Mouse (Mus musculus) ES-Bruce4 (cell line): ENCODE data around the gene Abca8a. TPM values are rescaled to one million over a fixed set of nuclear protein-coding genes. Genes with fewer than 3 reads are reported as not detected.

Source experiments
- H3K27ac ChIP-seq: 2 replicates; pipeline ENCODE4 v1.5.1; 2012; ENCODE audit warnings: low read length, inconsistent platforms; ENCODE audit not compliant: insufficient read depth
- H3K27me3 ChIP-seq: 2 replicates; pipeline ENCODE4 v1.6.1; 2012; ENCODE audit warnings: mild to moderate bottlenecking, low read length, inconsistent platforms; ENCODE audit not compliant: control insufficient read depth, poor library complexity, insufficient read depth, severe bottlenecking
- H3K36me3 ChIP-seq: 2 replicates; pipeline ENCODE4 v1.6.1; 2012; ENCODE audit warnings: inconsistent platforms, mild to moderate bottlenecking, low read length, moderate library complexity; ENCODE audit not compliant: control insufficient read depth, poor library complexity, insufficient read depth, severe bottlenecking
- H3K4me1 ChIP-seq: one replicate; pipeline ENCODE4 v1.8.1; 2011; ENCODE audit warnings: low read length; ENCODE audit not compliant: control insufficient read depth, insufficient read depth
- H3K4me3 ChIP-seq: 2 replicates; pipeline ENCODE4 v1.5.1; 2011; ENCODE audit warnings: low read depth, mild to moderate bottlenecking, low read length
- H3K9ac ChIP-seq: 2 replicates; pipeline ENCODE4 v1.6.1; 2012; ENCODE audit warnings: low read depth, mild to moderate bottlenecking, inconsistent platforms; ENCODE audit not compliant: poor library complexity, severe bottlenecking
- H3K9me3 ChIP-seq: replicated peaks from 2 replicates; pipeline ENCODE4 v1.6.1; 2012; ENCODE audit warnings: mild to moderate bottlenecking, low read length, inconsistent platforms; ENCODE audit not compliant: control insufficient read depth, poor library complexity, insufficient read depth, severe bottlenecking
- CTCF ChIP-seq: IDR thresholded peaks from one replicate; pipeline ENCODE4 v1.8.1; 2011; ENCODE audit warnings: low read depth, low read length
- EP300 ChIP-seq: IDR thresholded peaks from 2 replicates; pipeline ENCODE4 v1.6.1; 2011; ENCODE audit warnings: low read depth, low read length; ENCODE audit not compliant: insufficient read depth
- POLR2A ChIP-seq: IDR thresholded peaks from one replicate; pipeline ENCODE4 v1.8.1; 2011; ENCODE audit warnings: low read length; ENCODE audit not compliant: insufficient read depth
- polyA plus RNA-seq: library from polyadenylated mRNA; stranded (reverse); fragments of >200 nt; gene quantifications from 2 replicates; pipeline ENCODE4 v1.2.4, GENCODE M21; 2011; ENCODE audit warnings: low read depth; ENCODE audit not compliant: missing spikeins, insufficient read depth, insufficient read length

Gene Abca8a
- polyA plus RNA-seq, 1 experiment, result not detected

GRCm38 (mm10) chr11:110094846-110095380, 865 bp downstream of the Abca8a start:
- Histone ChIP-seq H3K36me3 (no peaks in the 10 kb centered on the region), H3K4me3 (no peak overlapping the region), H3K27me3 (no peaks in the 10 kb centered on the region), H3K27ac (no peak overlapping the region), H3K4me1 (no peaks in the 10 kb centered on the region), H3K9me3 (no peaks in the 10 kb centered on the region), H3K9ac (no peak overlapping the region)
- TF ChIP-seq CTCF (no peak), EP300 (no peak), POLR2A (no peak)

GRCm38 (mm10) chr11:110094236-110094635, 1.5 kb downstream of the Abca8a start:
- H3K36me3 ChIP-seq, result no peaks in the 10 kb centered on the region
- H3K9ac ChIP-seq, result no peak overlapping the region
- TF ChIP-seq CTCF (no peak), POLR2A (no peak)
- no peaks in the 10 kb centered on the region for H3K9me3 ChIP-seq
- no peak overlapping the region for H3K4me3 ChIP-seq
- H3K27ac ChIP-seq, result no peak overlapping the region
- H3K27me3 ChIP-seq, result no peaks in the 10 kb centered on the region
- no peaks in the 10 kb centered on the region for H3K4me1 ChIP-seq

GRCm38 (mm10) chr11:110091328-110091727, 4.5 kb downstream of the Abca8a start:
- H3K9me3 ChIP-seq, result no peaks in the 10 kb centered on the region
- no peak overlapping the region for H3K27ac ChIP-seq
- no peaks in the 10 kb centered on the region for H3K36me3 ChIP-seq
- TF ChIP-seq CTCF (no peak), EP300 (no peak), POLR2A (no peak)
- no peak overlapping the region for H3K4me3 ChIP-seq
- H3K4me1 ChIP-seq, result no peaks in the 10 kb centered on the region
- H3K9ac ChIP-seq, result no peak overlapping the region
- no peaks in the 10 kb centered on the region for H3K27me3 ChIP-seq

- TF ChIP-seq EP300 (no peak), CTCF (no peak), POLR2A (no peak)
Observed at GRCm38 (mm10) chr11:110072158-110072557, 23.6 kb downstream of the Abca8a start.

GRCm38 (mm10) chr11:110061032-110061431, 34.7 kb downstream of the Abca8a start:
- no peak for TF ChIP-seq CTCF
- TF ChIP-seq EP300, result no peak
- no peak for TF ChIP-seq POLR2A
- no peaks in the 10 kb centered on the region for H3K9me3 ChIP-seq
- H3K9ac ChIP-seq, result no peak overlapping the region
- H3K27ac ChIP-seq, result no peak overlapping the region
- H3K36me3 ChIP-seq, result no peaks in the 10 kb centered on the region
- H3K4me1 ChIP-seq, result no peaks in the 10 kb centered on the region
- H3K27me3 ChIP-seq, result no peaks in the 10 kb centered on the region
- no peak overlapping the region for H3K4me3 ChIP-seq

More at GRCm38 (mm10) chr11:110072158-110072557, 23.6 kb downstream of the Abca8a start:
- Histone ChIP-seq H3K4me1 (no peaks in the 10 kb centered on the region), H3K27me3 (no peaks in the 10 kb centered on the region), H3K9ac (no peak overlapping the region), H3K4me3 (no peak overlapping the region), H3K9me3 (no peaks in the 10 kb centered on the region), H3K27ac (no peak overlapping the region), H3K36me3 (no peaks in the 10 kb centered on the region)

- Histone ChIP-seq H3K9me3 (no peaks in the 10 kb centered on the region), H3K27me3 (no peaks in the 10 kb centered on the region), H3K9ac (no peak overlapping the region), H3K4me3 (no peak overlapping the region), H3K4me1 (no peaks in the 10 kb centered on the region), H3K27ac (no peak overlapping the region), H3K36me3 (no peaks in the 10 kb centered on the region)
- no peak for TF ChIP-seq EP300
- TF ChIP-seq CTCF, result no peak
- no peak for TF ChIP-seq POLR2A
Observed at GRCm38 (mm10) chr11:110060127-110060526, 35.7 kb downstream of the Abca8a start.
